Mouse (Mus musculus): ENCODE results near the gene Apoh. TPM values are rescaled to one million over a fixed set of nuclear protein-coding genes. Genes with fewer than 3 reads are reported as not detected.

Apoh gene
- total and polyA plus RNA-seq, 3 experiments: not detected

GRCm38 (mm10) chr11:108333583-108334379 is 9.4 kb upstream of the Apoh start:
- no peak for DNase-seq (ENCODE audit: low read depth, low spot score)
- Histone ChIP-seq H3K9ac (ENCODE audit: control insufficient read depth, low read depth, low read length, poor library complexity, severe bottlenecking) (no peak overlapping the region), H3K36me3 (ENCODE audit: control insufficient read depth in 1 of 2, insufficient read depth in 2 of 2, low read length in 2 of 2) (peaks cover 0 to 15% of the 10 kb centered on the region in 2 experiments; a peak in 2 of 4 replicates), H3K27me3 (ENCODE audit: control insufficient read depth in 1 of 2, insufficient read depth in 2 of 2, low read length in 2 of 2) (no peaks in the 10 kb centered on the region), H3K9me3 (replicated peaks; ENCODE audit: insufficient read depth, low read length) (no peaks in the 10 kb centered on the region), H3K27ac (ENCODE audit: control insufficient read depth, low read depth, low read length) (no peak overlapping the region), H3K4me3 (ENCODE audit: control insufficient read depth in 1 of 2, insufficient read depth in 1 of 2, low read depth in 2 of 2, low read length in 2 of 2) (no peak overlapping the region), H3K4me1 (ENCODE audit: control insufficient read depth in 1 of 2, insufficient read depth in 2 of 2, low read length in 2 of 2) (no peaks in the 10 kb centered on the region; a peak in 1 of 4 replicates), H3K79me2 (ENCODE audit: control insufficient read depth, insufficient read depth, low read length, poor library complexity) (no peaks in the 10 kb centered on the region)
- TF ChIP-seq NELFE (IDR thresholded peaks at IDR 0.05; ENCODE audit: low read depth, low read length) (no peak), CHD2 (IDR thresholded peaks at IDR 0.05; ENCODE audit: low read length) (no peak), POLR2AphosphoS5 (IDR thresholded peaks at IDR 0.05; ENCODE audit: borderline replicate concordance, low read depth, low read length) (no peak), RCOR1 (IDR thresholded peaks at IDR 0.05; ENCODE audit: low read depth, low read length) (no peak), MAX (IDR thresholded peaks at IDR 0.05; ENCODE audit: low read length) (no peak)

- no peak for DNase-seq (ENCODE audit: low read depth, low spot score)
- Histone ChIP-seq H3K9me3 (replicated peaks; ENCODE audit: insufficient read depth, low read length) (no peaks in the 10 kb centered on the region), H3K4me3 (ENCODE audit: control insufficient read depth in 1 of 2, insufficient read depth in 1 of 2, low read depth in 2 of 2, low read length in 2 of 2) (no peak overlapping the region), H3K36me3 (ENCODE audit: control insufficient read depth in 1 of 2, insufficient read depth in 2 of 2, low read length in 2 of 2) (peaks cover 2 to 15% of the 10 kb centered on the region in 2 experiments), H3K27ac (ENCODE audit: control insufficient read depth, low read depth, low read length) (no peak overlapping the region), H3K27me3 (ENCODE audit: control insufficient read depth in 1 of 2, insufficient read depth in 2 of 2, low read length in 2 of 2) (no peaks in the 10 kb centered on the region), H3K9ac (ENCODE audit: control insufficient read depth, low read depth, low read length, poor library complexity, severe bottlenecking) (no peak overlapping the region), H3K79me2 (ENCODE audit: control insufficient read depth, insufficient read depth, low read length, poor library complexity) (no peaks in the 10 kb centered on the region), H3K4me1 (ENCODE audit: control insufficient read depth in 1 of 2, insufficient read depth in 2 of 2, low read length in 2 of 2) (peaks cover under 1 to 2% of the 10 kb centered on the region in 2 experiments)
- TF ChIP-seq HCFC1 (IDR thresholded peaks at IDR 0.05; ENCODE audit: low read depth, low read length) (no peak), MAX (IDR thresholded peaks at IDR 0.05; ENCODE audit: low read length) (no peak), MXI1 (IDR thresholded peaks at IDR 0.05; ENCODE audit: low read depth, low read length) (no peak), BHLHE40 (IDR thresholded peaks at IDR 0.05; ENCODE audit: borderline replicate concordance, low read depth, low read length) (no peak), ETS1 (IDR thresholded peaks at IDR 0.05; ENCODE audit: low read depth, low read length) (no peak), NELFE (IDR thresholded peaks at IDR 0.05; ENCODE audit: low read depth, low read length) (no peak), SMC3 (IDR thresholded peaks at IDR 0.05; ENCODE audit: low read depth, low read length) (no peak), UBTF (IDR thresholded peaks at IDR 0.05; ENCODE audit: borderline replicate concordance, insufficient read depth, low read depth, low read length) (no peak), NRF1 (IDR thresholded peaks at IDR 0.05; ENCODE audit: insufficient read depth, low read depth, low read length, poor library complexity, severe bottlenecking) (no peak), CTCF (IDR thresholded peaks at IDR 0.05 in 2 of 3, conservative IDR thresholded peaks at IDR 0.05 in 1 of 3; ENCODE audit: control insufficient read depth in 1 of 3, insufficient read depth in 1 of 3, low read depth in 2 of 3, low read length in 3 of 3, poor library complexity in 1 of 3, severe bottlenecking in 1 of 3) (no peak)
These were observed 8.5 kb upstream of the Apoh start for GRCm38 (mm10) chr11:108334658-108335057.

Data from MEL (cell line).